Mouse (Mus musculus): ENCODE results near the gene Pdcd6ip.
"Not testable (repeated sequence)": the region's sequence is repeated elsewhere in the genome, so short reads cannot be mapped to it uniquely, and the experiment has no call there.

Pdcd6ip gene

GRCm38 (mm10) chr9:113707481-113708360 is at the start of gene Pdcd6ip:
Pdcd6ip (minus strand) TSS chr9:113708259.
- in situ Hi-C loops (cut with MboI) = no loop called here

- in situ Hi-C loops (cut with MboI) = no loop called here
These were observed 48.0 kb upstream of the Pdcd6ip start for GRCm38 (mm10) chr9:113755888-113756719.

GRCm38 (mm10) chr9:113749356-113749755 is 41.3 kb upstream of the Pdcd6ip start:
- in situ Hi-C loops (cut with MboI) = no loop called here

GRCm38 (mm10) chr9:113743291-113743690 is 35.2 kb upstream of the Pdcd6ip start:
- in situ Hi-C loops (cut with MboI) = no loop called here

GRCm38 (mm10) chr9:113742361-113742794 is 34.3 kb upstream of the Pdcd6ip start:
- in situ Hi-C loops (cut with MboI) = no loop called here

- in situ Hi-C loops (cut with MboI) = no loop called here
These were observed 33.6 kb upstream of the Pdcd6ip start for GRCm38 (mm10) chr9:113741637-113742137.

- in situ Hi-C loops (cut with MboI) = no loop called here
These were observed 33.1 kb upstream of the Pdcd6ip start, which contains the start of gene Clasp2 for GRCm38 (mm10) chr9:113741108-113741636. Clasp2 (plus strand) TSS chr9:113741473.

GRCm38 (mm10) chr9:113738941-113739340 is 30.9 kb upstream of the Pdcd6ip start:
- in situ Hi-C loops (cut with MboI) = no loop called here

- in situ Hi-C loops (cut with MboI) = no loop called here
These were observed 30.0 kb upstream of the Pdcd6ip start for GRCm38 (mm10) chr9:113738021-113738420.

GRCm38 (mm10) chr9:113735920-113736319 is 27.9 kb upstream of the Pdcd6ip start:
- in situ Hi-C loops (cut with MboI) = no loop called here

- in situ Hi-C loops (cut with MboI) = no loop called here
These were observed 23.5 kb upstream of the Pdcd6ip start for GRCm38 (mm10) chr9:113731540-113731939.

GRCm38 (mm10) chr9:113726991-113727680 is 19.1 kb upstream of the Pdcd6ip start:
- in situ Hi-C loops (cut with MboI) = no loop called here

GRCm38 (mm10) chr9:113726131-113726530 is 18.1 kb upstream of the Pdcd6ip start:
- in situ Hi-C loops (cut with MboI) = no loop called here

GRCm38 (mm10) chr9:113725609-113726008 is 17.6 kb upstream of the Pdcd6ip start:
- in situ Hi-C loops (cut with MboI) = not testable (repeated sequence)

- in situ Hi-C loops (cut with MboI) = no loop called here
These were observed 16.6 kb upstream of the Pdcd6ip start for GRCm38 (mm10) chr9:113724646-113725045.

- in situ Hi-C loops (cut with MboI) = no loop called here
These were observed 11.0 kb upstream of the Pdcd6ip start for GRCm38 (mm10) chr9:113719063-113719462.

- in situ Hi-C loops (cut with MboI) = no loop called here
These were observed 2.8 kb upstream of the Pdcd6ip start for GRCm38 (mm10) chr9:113710871-113711270.

GRCm38 (mm10) chr9:113708361-113709280 is 562 bp upstream of the Pdcd6ip start:
- in situ Hi-C loops (cut with MboI) = no loop called here

- in situ Hi-C loops (cut with MboI) = no loop called here
These were observed 1.2 kb downstream of the Pdcd6ip start for GRCm38 (mm10) chr9:113706841-113707240.

GRCm38 (mm10) chr9:113706108-113706507 is 2.0 kb downstream of the Pdcd6ip start:
- in situ Hi-C loops (cut with MboI) = no loop called here

Measured in mature B cell (primary cell).